ENCODE assay signal across 8 mouse cellular contexts in the genomic region with DNA sequence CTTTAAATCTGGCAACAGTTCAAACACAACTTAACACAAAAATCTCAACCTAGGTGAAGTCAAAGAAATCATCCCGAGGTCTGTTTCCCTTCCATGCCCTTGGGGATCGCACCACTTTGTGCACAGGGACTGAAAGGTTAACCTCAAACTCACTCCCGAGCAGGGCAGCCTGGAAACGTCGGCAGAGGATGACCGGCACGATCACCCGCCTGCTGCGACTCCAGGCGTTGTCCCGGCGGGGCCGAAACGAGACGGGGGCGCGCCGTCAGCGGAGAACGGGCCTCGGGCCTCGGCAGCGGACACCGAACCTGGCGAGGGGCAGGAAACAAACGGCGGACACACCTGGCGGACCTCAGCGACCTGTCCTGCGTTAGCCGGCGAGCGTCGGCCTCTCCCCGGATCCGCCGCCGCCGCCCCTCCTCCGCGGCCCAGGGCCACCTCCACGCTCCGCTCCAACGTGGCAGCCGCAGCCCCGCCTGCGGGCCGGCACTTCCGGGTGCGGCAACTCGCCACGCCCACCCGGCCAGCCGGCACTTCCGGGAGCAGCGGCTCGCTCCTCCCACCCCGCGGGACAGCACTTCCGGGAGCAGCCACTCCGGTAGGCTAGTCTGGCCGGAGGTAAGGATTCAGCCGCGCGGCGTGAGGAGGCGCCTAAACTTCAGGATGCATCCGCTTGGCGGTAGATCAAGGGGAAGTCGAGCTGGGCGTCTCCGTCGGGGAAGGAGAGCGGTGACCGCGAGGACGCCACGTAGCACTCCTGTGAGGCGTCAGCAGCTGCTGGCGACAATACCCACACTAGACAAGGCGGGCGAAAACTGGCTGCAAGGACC. TPM values are rescaled to one million over a fixed set of nuclear protein-coding genes. Genes with fewer than 3 reads are reported as not detected.
A peak's percentile ranks its signal among the peaks of the same experiment; 100 is the strongest.
DNase-seq lines count a peak whose midpoint lies in the region; ATAC-seq and TF ChIP-seq lines count a peak whose summit lies in the region.

A gene (minus strand): TSS at position 474 of the 830 bp plus-strand sequence.

- H3K36me3 ChIP-seq in heart, embryonic 10.5 days = peaks cover 30% of the 10 kb centered on the region
- H3K36me3 ChIP-seq in kidney, embryonic 15.5 days = peaks cover 32% of the 10 kb centered on the region

- peak; percentile 98 for ATAC-seq in kidney, embryonic 15.5 days (replicated peaks; ENCODE audit: low FRiP score)
- peak; percentile 93 for ATAC-seq in monocyte, adult 5-6 weeks (replicated peaks; ENCODE audit: insufficient number of reproducible peaks, low FRiP score, low TSS enrichment, poor library complexity, severe bottlenecking)

- H3K9me3 ChIP-seq in heart, embryonic 10.5 days = no peaks in the 10 kb centered on the region
- H3K9me3 ChIP-seq in kidney, embryonic 15.5 days (replicated peaks) = no peaks in the 10 kb centered on the region

- H3K27ac ChIP-seq in bone marrow macrophage, adult 2 months (ENCODE audit: insufficient read depth, low read depth, low read length) = peak within 1 kb of the TSS; percentile 73
- H3K27ac ChIP-seq in embryonic fibroblast, embryonic 13.5 days (ENCODE audit: insufficient read depth, low read length) = peak within 1 kb of the TSS; percentile 93
- peak within 1 kb of the TSS; percentile 96 for H3K27ac ChIP-seq in heart, embryonic 10.5 days
- peak within 1 kb of the TSS; percentile 95 for H3K27ac ChIP-seq in kidney, embryonic 15.5 days

- peak; percentile 97 for DNase-seq in A20 (ENCODE audit: low read depth, low spot score)
- DNase-seq in heart, embryonic 10.5 days (ENCODE audit: low spot score) = peak; percentile 99
- peak; percentile 98 for DNase-seq in liver
- peak; percentile 96 to 98 for DNase-seq in spleen, postnatal 4 days (ENCODE audit: low spot score in 2 of 2)

- TF ChIP-seq CTCF in bone marrow macrophage, adult 2 months (IDR thresholded peaks at IDR 0.05; ENCODE audit: low read depth, low read length) = no peak
- no peak for TF ChIP-seq CTCF in embryonic fibroblast, embryonic 13.5 days (IDR thresholded peaks at IDR 0.05; ENCODE audit: borderline replicate concordance, insufficient read depth, low read length)

- peak within 1 kb of the TSS; percentile 68 for H3K4me2 ChIP-seq in kidney, embryonic 15.5 days

- H3K9ac ChIP-seq in kidney, embryonic 15.5 days = peak within 1 kb of the TSS; percentile 83

- peaks cover 20% of the 10 kb centered on the region for H3K4me1 ChIP-seq in bone marrow macrophage, adult 2 months (ENCODE audit: control insufficient read depth, insufficient read depth, low read length)
- H3K4me1 ChIP-seq in embryonic fibroblast, embryonic 13.5 days (ENCODE audit: control insufficient read depth, insufficient read depth, low read length) = peaks cover 11% of the 10 kb centered on the region
- peaks cover 28% of the 10 kb centered on the region for H3K4me1 ChIP-seq in heart, embryonic 10.5 days
- peaks cover 29% of the 10 kb centered on the region for H3K4me1 ChIP-seq in kidney, embryonic 15.5 days

- under 1% methylated on average over 82 of the region's 82 CpGs for WGBS in heart, embryonic 10.5 days
- WGBS in kidney, embryonic 15.5 days = under 1% methylated on average over 79 of the region's 82 CpGs

- H3K27me3 ChIP-seq in heart, embryonic 10.5 days (ENCODE audit: insufficient read depth, poor library complexity, severe bottlenecking) = no peaks in the 10 kb centered on the region
- no peaks in the 10 kb centered on the region for H3K27me3 ChIP-seq in kidney, embryonic 15.5 days

- H3K4me3 ChIP-seq in bone marrow macrophage, adult 2 months (ENCODE audit: insufficient read depth, low read length) = peak within 1 kb of the TSS; percentile 73
- H3K4me3 ChIP-seq in embryonic fibroblast, embryonic 13.5 days (ENCODE audit: insufficient read depth, low read length) = peak within 1 kb of the TSS; percentile 96
- peak within 1 kb of the TSS; percentile 79 for H3K4me3 ChIP-seq in heart, embryonic 10.5 days
- peak within 1 kb of the TSS; percentile 96 for H3K4me3 ChIP-seq in kidney, embryonic 15.5 days (replicated peaks)

- TF ChIP-seq POLR2A in bone marrow macrophage, adult 2 months (IDR thresholded peaks at IDR 0.05; ENCODE audit: borderline replicate concordance, low read depth, low read length) = no peak; the same call in 1 of the 2 replicates
- TF ChIP-seq POLR2A in embryonic fibroblast, embryonic 13.5 days (IDR thresholded peaks at IDR 0.05; ENCODE audit: low read depth, low read length) = peak; percentile 96

RNA-seq across cellular contexts. Expression of the gene that starts here (rescaled TPM):
- 76.0 and 79.8 TPM in 2 replicates for polyA plus RNA-seq in bone marrow macrophage, adult 2 months (2012; ENCODE audit: insufficient read depth, insufficient read length, missing spikeins)
- polyA plus RNA-seq in embryonic fibroblast, embryonic 13.5 days (2011; ENCODE audit: insufficient read length, low read depth, missing spikeins) = 314 and 338 TPM in 2 replicates
- 156 and 180 TPM in 2 replicates for polyA plus RNA-seq in heart, embryonic 10.5 days (2016; fragmentation: Nextera tagmentation; extraction: Ambion mirVana)
- 158 and 174 TPM in 2 replicates for polyA plus RNA-seq in kidney, embryonic 15.5 days (2015; fragmentation: Nextera tagmentation; extraction: Ambion mirVana)
- total RNA-seq in monocyte, adult 5-6 weeks (2017) = 63.0 to 72.7 TPM (median 72.6 TPM) in 3 replicates

Comparison
In these comparisons a context has a peak if more than half of its experiments do, and no peak if none do; other contexts are left out.
1. Peak in every context shown above with its lines: DNase-seq, ATAC-seq, H3K4me3 ChIP-seq and H3K27ac ChIP-seq.